Mouse (Mus musculus) liver, embryonic 11.5 days (tissue): ENCODE results near the gene Fat2. TPM values are rescaled to one million over a fixed set of nuclear protein-coding genes. Genes with fewer than 3 reads are reported as not detected.

Source experiments
- ATAC-seq: fragments of 200-750 bp; cut with Nextera tagmentation; replicated peaks from 2 replicates; pipeline ENCODE4 v1.8.0; 2017; ENCODE audit warnings: moderate number of reproducible peaks, mild to moderate bottlenecking, moderate TSS enrichment, moderate library complexity; ENCODE audit not compliant: low FRiP score
- DNase-seq: peaks from one replicate; pipeline ENCODE4 v3.0.0-alpha.2; 2017; ENCODE audit warnings: low spot score
- H3K27ac ChIP-seq: fragments of 300-500 bp; sonication (generic); 2 replicates; pipeline ENCODE4 v1.5.1; 2014; ENCODE audit warnings: mild to moderate bottlenecking, low read depth, low read length, control low read depth
- H3K27me3 ChIP-seq: fragments of 300-500 bp; sonication (generic); replicated peaks from 2 replicates; pipeline ENCODE4 v1.6.1; 2014; ENCODE audit warnings: low read length, mixed read lengths; ENCODE audit not compliant: control insufficient read depth, insufficient read depth
- H3K36me3 ChIP-seq: fragments of 300-500 bp; sonication (generic); 2 replicates; pipeline ENCODE4 v1.6.1; 2014; ENCODE audit warnings: mild to moderate bottlenecking, low read length, moderate library complexity, mixed read lengths; ENCODE audit not compliant: control insufficient read depth, insufficient read depth
- H3K4me1 ChIP-seq: fragments of 300-500 bp; sonication (generic); replicated peaks from 2 replicates; pipeline ENCODE4 v1.6.1; 2014; ENCODE audit warnings: low read length, mixed read lengths; ENCODE audit not compliant: control insufficient read depth, insufficient read depth
- H3K4me2 ChIP-seq: fragments of 300-500 bp; sonication (generic); 2 replicates; pipeline ENCODE4 v1.6.1; 2014; ENCODE audit warnings: mild to moderate bottlenecking, control low read depth, moderate library complexity
- H3K4me3 ChIP-seq: fragments of 300-500 bp; sonication (generic); 2 replicates; pipeline ENCODE4 v1.5.1; 2014; ENCODE audit warnings: low read depth, low read length, control low read depth
- H3K9ac ChIP-seq: fragments of 300-500 bp; sonication (generic); 2 replicates; pipeline ENCODE4 v1.6.1; 2014; ENCODE audit warnings: low read depth, low read length, control low read depth
- H3K9me3 ChIP-seq: fragments of 300-500 bp; sonication (generic); 2 replicates; pipeline ENCODE4 v1.6.1; 2016; ENCODE audit warnings: low read length, inconsistent platforms, mixed read lengths; ENCODE audit not compliant: control insufficient read depth
- WGBS: fragments of 180-500 bp; shearing (Covaris S2); extraction: QIAGEN DNeasy Blood & Tissue Kit; methylation state at CpG from one replicate; pipeline ENCODE4 v1.1.7; 2014; 5-methylcytosine and 5-hydroxymethylcytosine counted together
- polyA plus RNA-seq: library from polyadenylated mRNA; unstranded; fragments of >200 nt; fragmentation: Nextera tagmentation; extraction: Ambion mirVana; gene quantifications from 2 replicates; pipeline ENCODE4 v1.2.1, GENCODE M21; 2014

Fat2 gene
- polyA plus RNA-seq, 1 experiment from 2014 or later: not detected

- H3K36me3 ChIP-seq: no peaks in the 10 kb centered on the region
- WGBS: 50% methylated on average over 3 of the region's 3 CpGs
- no peaks in the 10 kb centered on the region for H3K9me3 ChIP-seq
- no peak overlapping the region for H3K4me2 ChIP-seq
- H3K4me1 ChIP-seq: no peaks in the 10 kb centered on the region
- H3K4me3 ChIP-seq: no peak overlapping the region
- no peak for DNase-seq
- no peak; the same call in 1 of the 2 replicates for ATAC-seq
- no peaks in the 10 kb centered on the region; the same call in 1 of the 2 replicates for H3K27me3 ChIP-seq
- H3K9ac ChIP-seq: no peak overlapping the region
- H3K27ac ChIP-seq: no peak overlapping the region
Measured at GRCm38 (mm10) chr11:55239496-55239895, 96.9 kb downstream of the Fat2 start.

GRCm38 (mm10) chr11:55236815-55237214 is 99.5 kb downstream of the Fat2 start:
- no peak overlapping the region for H3K9ac ChIP-seq
- no peaks in the 10 kb centered on the region; the same call in 1 of the 2 replicates for H3K36me3 ChIP-seq
- no peak overlapping the region for H3K4me2 ChIP-seq
- DNase-seq (no peak), ATAC-seq (no peak)
- H3K27me3 ChIP-seq: no peaks in the 10 kb centered on the region; the same call in 1 of the 2 replicates
- no peak overlapping the region for H3K4me3 ChIP-seq
- H3K27ac ChIP-seq: no peak overlapping the region
- no peaks in the 10 kb centered on the region for H3K4me1 ChIP-seq
- 52% methylated on average over 1 of the region's 1 CpGs for WGBS
- no peaks in the 10 kb centered on the region for H3K9me3 ChIP-seq

- H3K9me3 ChIP-seq: no peaks in the 10 kb centered on the region
- no peak overlapping the region for H3K4me3 ChIP-seq
- H3K27ac ChIP-seq: no peak overlapping the region
- no peaks in the 10 kb centered on the region for H3K4me1 ChIP-seq
- DNase-seq: no peak
- no peak overlapping the region for H3K9ac ChIP-seq
- ATAC-seq: no peak
- H3K4me2 ChIP-seq: no peak overlapping the region
- H3K27me3 ChIP-seq: no peaks in the 10 kb centered on the region; the same call in 1 of the 2 replicates
- no peaks in the 10 kb centered on the region; the same call in 1 of the 2 replicates for H3K36me3 ChIP-seq
- WGBS: 75% methylated on average over 4 of the region's 4 CpGs
Measured at GRCm38 (mm10) chr11:55234791-55235190, 101.6 kb downstream of the Fat2 start.

GRCm38 (mm10) chr11:55234288-55234687 is 102.1 kb downstream of the Fat2 start:
- no peak overlapping the region for H3K9ac ChIP-seq
- H3K4me2 ChIP-seq: no peak overlapping the region
- DNase-seq (no peak), ATAC-seq (no peak)
- H3K27me3 ChIP-seq: no peaks in the 10 kb centered on the region; the same call in 1 of the 2 replicates
- WGBS: 91% methylated on average over 7 of the region's 7 CpGs
- no peak overlapping the region for H3K27ac ChIP-seq
- no peaks in the 10 kb centered on the region for H3K4me1 ChIP-seq
- H3K36me3 ChIP-seq: no peaks in the 10 kb centered on the region; the same call in 1 of the 2 replicates
- no peak overlapping the region for H3K4me3 ChIP-seq
- H3K9me3 ChIP-seq: no peaks in the 10 kb centered on the region

- H3K9ac ChIP-seq: no peak overlapping the region
- H3K9me3 ChIP-seq: no peaks in the 10 kb centered on the region
- WGBS: 73% methylated on average over 6 of the region's 6 CpGs
- no peak overlapping the region for H3K4me2 ChIP-seq
- no peak overlapping the region for H3K27ac ChIP-seq
- H3K27me3 ChIP-seq: no peaks in the 10 kb centered on the region
- H3K36me3 ChIP-seq: peaks cover 3% of the 10 kb centered on the region; the same call in 1 of the 2 replicates
- no peak overlapping the region for H3K4me3 ChIP-seq
- H3K4me1 ChIP-seq: no peaks in the 10 kb centered on the region
- DNase-seq (no peak), ATAC-seq (no peak)
Measured at GRCm38 (mm10) chr11:55231034-55231433, 105.3 kb downstream of the Fat2 start.

GRCm38 (mm10) chr11:55221306-55221705 is 115.1 kb downstream of the Fat2 start:
- Histone ChIP-seq H3K27me3 (no peaks in the 10 kb centered on the region), H3K9me3 (no peaks in the 10 kb centered on the region), H3K4me1 (no peaks in the 10 kb centered on the region), H3K4me2 (no peak overlapping the region), H3K27ac (no peak overlapping the region), H3K36me3 (peaks cover 19% of the 10 kb centered on the region), H3K9ac (no peak overlapping the region), H3K4me3 (no peak overlapping the region)
- DNase-seq (no peak), ATAC-seq (no peak)
- 88% methylated on average over 7 of the region's 7 CpGs for WGBS

- DNase-seq (no peak), ATAC-seq (no peak)
- Histone ChIP-seq H3K27ac (no peak overlapping the region), H3K36me3 (peaks cover 14% of the 10 kb centered on the region), H3K4me1 (0 out of 2 replicates have a peak, but pooled peaks cover 2% of the 10 kb centered on the region), H3K9me3 (no peaks in the 10 kb centered on the region), H3K4me2 (no peak overlapping the region), H3K4me3 (no peak overlapping the region), H3K27me3 (no peaks in the 10 kb centered on the region), H3K9ac (no peak overlapping the region)
- 82% methylated on average over 3 of the region's 3 CpGs for WGBS
Measured at GRCm38 (mm10) chr11:55218473-55218872, 117.9 kb downstream of the Fat2 start.

- H3K9me3 ChIP-seq: no peaks in the 10 kb centered on the region
- ATAC-seq (no peak), DNase-seq (no peak)
- H3K36me3 ChIP-seq: peaks cover 14% of the 10 kb centered on the region
- no peaks in the 10 kb centered on the region for H3K27me3 ChIP-seq
- peaks cover 2% of the 10 kb centered on the region; the same call in 1 of the 2 replicates for H3K4me1 ChIP-seq
- no peak overlapping the region for H3K4me3 ChIP-seq
- H3K9ac ChIP-seq: no peak overlapping the region
- H3K4me2 ChIP-seq: no peak overlapping the region
- no peak overlapping the region for H3K27ac ChIP-seq
- WGBS: 86% methylated on average over 7 of the region's 7 CpGs
Measured at GRCm38 (mm10) chr11:55217880-55218279, 118.5 kb downstream of the Fat2 start.

- 70% methylated on average over 4 of the region's 4 CpGs for WGBS
- Histone ChIP-seq H3K27me3 (no peaks in the 10 kb centered on the region), H3K9me3 (no peaks in the 10 kb centered on the region), H3K27ac (no peak overlapping the region), H3K4me1 (peaks cover 2% of the 10 kb centered on the region; the same call in 1 of the 2 replicates), H3K9ac (no peak overlapping the region), H3K4me3 (no peak overlapping the region), H3K36me3 (peaks cover 14% of the 10 kb centered on the region), H3K4me2 (no peak overlapping the region)
- DNase-seq (no peak), ATAC-seq (no peak)
Measured at GRCm38 (mm10) chr11:55217418-55217817, 118.9 kb downstream of the Fat2 start.
